Mouse (Mus musculus) intestine, postnatal 0 days (tissue): ENCODE data around the gene Foxp4. TPM values are rescaled to one million over a fixed set of nuclear protein-coding genes. Genes with fewer than 3 reads are reported as not detected.

Source experiments
- ATAC-seq: fragments of 200-750 bp; cut with Nextera tagmentation; 2 replicates; pipeline ENCODE4 v1.8.0; 2017; ENCODE audit warnings: mild to moderate bottlenecking, moderate TSS enrichment, moderate library complexity
- H3K27ac ChIP-seq: fragments of 300-500 bp; sonication (generic); 2 replicates; pipeline ENCODE4 v1.5.1; 2014; ENCODE audit warnings: mild to moderate bottlenecking, low read depth, low read length, moderate library complexity
- H3K27me3 ChIP-seq: fragments of 300-500 bp; sonication (generic); replicated peaks from 2 replicates; pipeline ENCODE4 v1.6.1; 2014; ENCODE audit warnings: low read length, mixed read lengths; ENCODE audit not compliant: control insufficient read depth, insufficient read depth
- H3K36me3 ChIP-seq: fragments of 300-500 bp; sonication (generic); 2 replicates; pipeline ENCODE4 v1.6.1; 2014; ENCODE audit warnings: mild to moderate bottlenecking, moderate library complexity; ENCODE audit not compliant: control insufficient read depth, insufficient read depth
- H3K4me1 ChIP-seq: fragments of 300-500 bp; sonication (generic); replicated peaks from 2 replicates; pipeline ENCODE4 v1.6.1; 2014; ENCODE audit warnings: antibody characterized with exemption, low read length, mixed read lengths; ENCODE audit not compliant: control insufficient read depth, insufficient read depth
- H3K4me2 ChIP-seq: fragments of 300-500 bp; sonication (generic); replicated peaks from 2 replicates; pipeline ENCODE4 v1.6.1; 2014; ENCODE audit warnings: low read depth, mild to moderate bottlenecking, moderate library complexity
- H3K4me3 ChIP-seq: fragments of 300-500 bp; sonication (generic); 2 replicates; pipeline ENCODE4 v1.5.1; 2014; ENCODE audit warnings: low read depth, low read length
- H3K9ac ChIP-seq: fragments of 300-500 bp; sonication (generic); 2 replicates; pipeline ENCODE4 v1.6.1; 2014; ENCODE audit warnings: mild to moderate bottlenecking, low read depth, low read length
- H3K9me3 ChIP-seq: fragments of 300-500 bp; sonication (generic); 2 replicates; pipeline ENCODE4 v1.6.1; 2016; ENCODE audit warnings: mixed run types; ENCODE audit not compliant: control insufficient read depth
- CTCF ChIP-seq: sonication (generic); IDR thresholded peaks from 2 replicates; pipeline ENCODE4 v1.5.1; 2016; ENCODE audit warnings: low read depth, mild to moderate bottlenecking, control low read depth, antibody characterized with exemption, moderate library complexity
- whole genome bisulfite sequencing: fragments of 180-500 bp; shearing (Covaris S2); extraction: QIAGEN DNeasy Blood & Tissue Kit; methylation state at CpG from one replicate; pipeline ENCODE4 v1.1.7; 2014; 5-methylcytosine and 5-hydroxymethylcytosine counted together
- polyA plus RNA-seq: library from polyadenylated mRNA; unstranded; fragments of >200 nt; fragmentation: Nextera tagmentation; extraction: Ambion mirVana; gene quantifications from 2 replicates; pipeline ENCODE4 v1.2.1, GENCODE M21; 2015

Foxp4 gene
- polyA plus RNA-seq, 1 experiment from 2014 or later, result 12.9 TPM

DNA sequence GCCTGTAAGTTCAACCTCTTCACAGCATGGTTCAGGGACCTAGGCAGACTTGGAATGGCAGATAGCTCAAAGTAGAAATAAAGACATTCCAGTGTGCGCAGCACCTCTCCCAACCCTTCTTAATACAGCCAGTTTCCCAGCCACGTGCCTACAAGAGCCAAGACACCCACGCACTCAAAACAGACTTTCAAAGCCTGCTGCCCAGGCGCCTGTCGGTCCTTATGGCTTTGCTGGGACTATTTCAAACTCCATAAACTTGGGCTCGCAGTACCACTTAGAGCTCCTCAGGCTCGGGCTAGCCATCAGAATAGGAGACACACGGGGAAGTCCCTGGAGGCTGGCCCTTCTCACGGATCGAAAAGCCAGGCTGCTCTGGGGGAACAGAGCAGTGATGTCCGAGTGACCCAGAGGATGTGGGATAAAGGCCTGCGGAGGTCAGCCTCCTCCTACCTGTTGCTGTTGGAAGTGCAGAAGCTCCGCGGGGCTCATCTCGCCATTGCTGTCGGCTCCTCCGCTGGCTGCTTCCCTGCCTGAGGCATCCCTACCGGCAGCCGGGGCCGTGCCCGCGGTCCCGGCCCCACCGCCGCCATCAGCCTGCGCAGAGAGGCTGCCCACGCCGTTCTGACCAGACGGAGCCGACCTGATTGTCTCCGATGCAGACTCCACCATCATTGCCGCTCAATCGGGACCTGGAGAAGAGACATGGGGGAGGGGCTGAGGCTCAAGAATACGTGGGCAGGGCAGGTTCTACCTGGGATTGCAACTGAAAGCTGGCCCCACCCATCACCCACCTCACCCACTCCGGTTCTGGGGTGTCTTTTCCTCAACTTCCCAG is 20.4 kb downstream of the Foxp4 start:
- H3K9ac ChIP-seq, result no peak overlapping the region
- H3K4me3 ChIP-seq, result no peak overlapping the region
- peak; percentile 16; the same call in 1 of the 2 replicates for TF ChIP-seq CTCF
- H3K4me2 ChIP-seq, result no peak overlapping the region
- no peaks in the 10 kb centered on the region for H3K27me3 ChIP-seq
- no peaks in the 10 kb centered on the region for H3K9me3 ChIP-seq
- no peaks in the 10 kb centered on the region for H3K4me1 ChIP-seq
- peaks cover 28% of the 10 kb centered on the region for H3K36me3 ChIP-seq
- H3K27ac ChIP-seq, result no peak overlapping the region
- no peak for ATAC-seq
- WGBS, result 55% methylated on average over 35 of the region's 35 CpGs

DNA sequence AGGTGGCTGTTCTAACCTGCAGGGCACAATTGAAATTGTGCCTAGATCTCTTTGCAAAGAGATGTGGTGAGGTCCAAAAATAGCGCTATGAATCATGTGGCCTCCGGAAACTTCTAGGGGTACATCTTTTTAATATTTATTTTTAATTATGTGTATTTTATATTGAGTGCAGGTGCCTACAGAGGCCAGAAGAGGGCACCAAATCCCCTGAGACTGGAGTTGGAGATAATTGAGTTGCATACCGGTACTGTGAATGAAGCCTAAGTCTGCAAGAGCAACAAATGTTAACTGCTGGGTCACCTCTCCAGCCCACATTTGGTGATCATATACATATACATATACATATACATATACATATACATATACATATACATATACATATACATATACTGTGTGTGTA is 22.7 kb downstream of the Foxp4 start:
- ATAC-seq, result no peak
- Histone ChIP-seq H3K36me3 (peaks cover 32% of the 10 kb centered on the region), H3K27me3 (no peaks in the 10 kb centered on the region), H3K4me3 (no peak overlapping the region), H3K9ac (no peak overlapping the region), H3K9me3 (no peaks in the 10 kb centered on the region), H3K4me1 (peaks cover 4% of the 10 kb centered on the region), H3K4me2 (no peak overlapping the region), H3K27ac (no peak overlapping the region; the same call in 1 of the 2 replicates)
- peak; percentile 73 for TF ChIP-seq CTCF
- 68% methylated on average over 3 of the region's 3 CpGs for WGBS

DNA sequence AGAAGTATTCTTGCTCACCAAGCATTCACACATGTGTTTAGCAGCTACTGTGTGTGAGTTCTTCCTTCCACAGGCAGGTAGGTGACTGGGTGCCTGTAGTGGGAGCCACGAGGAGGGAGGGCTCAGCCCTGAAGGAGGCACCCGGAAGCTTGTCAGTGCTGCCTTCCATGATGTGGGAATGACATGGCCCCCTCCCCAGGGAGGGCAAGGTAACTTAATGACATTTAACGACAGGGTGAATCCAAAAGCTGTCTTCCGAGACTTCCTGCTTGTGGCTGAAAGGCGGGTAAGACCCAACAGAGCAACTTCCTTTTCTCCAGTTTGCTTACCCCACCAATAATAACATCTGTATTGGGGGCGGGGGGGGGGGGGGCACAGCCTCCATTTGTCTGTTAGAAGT is 23.7 kb downstream of the Foxp4 start:
- Histone ChIP-seq H3K9ac (no peak overlapping the region), H3K9me3 (no peaks in the 10 kb centered on the region), H3K36me3 (peaks cover 32% of the 10 kb centered on the region), H3K27ac (no peak overlapping the region), H3K4me3 (no peak overlapping the region), H3K4me1 (peaks cover 4% of the 10 kb centered on the region), H3K27me3 (no peaks in the 10 kb centered on the region), H3K4me2 (no peak overlapping the region)
- no peak for TF ChIP-seq CTCF
- ATAC-seq, result no peak
- WGBS, result 49% methylated on average over 6 of the region's 6 CpGs

- H3K36me3 ChIP-seq, result peaks cover 27% of the 10 kb centered on the region
- peaks cover 4% of the 10 kb centered on the region for H3K4me1 ChIP-seq
- H3K4me2 ChIP-seq, result no peak overlapping the region
- H3K9ac ChIP-seq, result no peak overlapping the region
- no peak for TF ChIP-seq CTCF
- H3K27me3 ChIP-seq, result no peaks in the 10 kb centered on the region
- no peak overlapping the region for H3K27ac ChIP-seq
- H3K4me3 ChIP-seq, result no peak overlapping the region
- no peaks in the 10 kb centered on the region for H3K9me3 ChIP-seq
- WGBS, result 34% methylated on average over 4 of the region's 4 CpGs
- no peak for ATAC-seq
Measured at GRCm38 (mm10) chr17:47899156-47899555, 25.3 kb downstream of the Foxp4 start.

- H3K4me2 ChIP-seq, result no peak overlapping the region
- WGBS, result 28% methylated on average over 9 of the region's 9 CpGs
- H3K27me3 ChIP-seq, result no peaks in the 10 kb centered on the region
- no peaks in the 10 kb centered on the region for H3K9me3 ChIP-seq
- no peak overlapping the region for H3K4me3 ChIP-seq
- ATAC-seq, result 0 out of 2 replicates have a peak, but pooled peaks have one; percentile 15
- H3K4me1 ChIP-seq, result peaks cover 4% of the 10 kb centered on the region
- peaks cover 27% of the 10 kb centered on the region for H3K36me3 ChIP-seq
- H3K9ac ChIP-seq, result no peak overlapping the region
- no peak overlapping the region for H3K27ac ChIP-seq
- TF ChIP-seq CTCF, result no peak
Measured at GRCm38 (mm10) chr17:47897956-47898752, 26.3 kb downstream of the Foxp4 start.

- peak; percentile 24; the same call in 1 of the 2 replicates for ATAC-seq
- H3K9ac ChIP-seq, result no peak overlapping the region
- H3K4me2 ChIP-seq, result no peak overlapping the region
- no peak overlapping the region for H3K4me3 ChIP-seq
- H3K36me3 ChIP-seq, result peaks cover 17% of the 10 kb centered on the region
- no peaks in the 10 kb centered on the region for H3K27me3 ChIP-seq
- WGBS, result 39% methylated on average over 7 of the region's 7 CpGs
- H3K27ac ChIP-seq, result no peak overlapping the region
- peaks cover 14% of the 10 kb centered on the region; the same call in 1 of the 2 replicates for H3K4me1 ChIP-seq
- no peak for TF ChIP-seq CTCF
- no peaks in the 10 kb centered on the region for H3K9me3 ChIP-seq
Measured at GRCm38 (mm10) chr17:47889727-47890126, 34.7 kb downstream of the Foxp4 start.
